7 mouse cellular contexts compared by ENCODE assay signal in genomic region chr17:26350216-26350615, GRCm38 (mm10).
"Had no signal": no experiment of that assay in that cellular context is flagged by ENCODE, and none has a peak within 500 bp of the region (broad histone marks: within the 10 kb centered on the region; RNA-seq: fewer than 3 reads in every experiment).

No protein-coding gene starts in this region.

- DNase-seq: liver; liver, embryonic 13.5 days; lung, postnatal 14 days; retina, postnatal 1 day; spleen, adult 18-20 months; thymus, adult 2 months; thymus, postnatal 25 days had no signal
